Mouse (Mus musculus) kidney, embryonic 16.5 days (tissue): ENCODE measurements around the gene Clec1b. TPM values are rescaled to one million over a fixed set of nuclear protein-coding genes. Genes with fewer than 3 reads are reported as not detected.

ENCODE experiments used
- ATAC-seq: fragments of 200-750 bp; cut with Nextera tagmentation; 2 replicates; pipeline ENCODE4 v1.8.0; 2017; ENCODE audit warnings: moderate TSS enrichment; ENCODE audit not compliant: low FRiP score, low TSS enrichment
- H3K27ac ChIP-seq: fragments of 300-500 bp; sonication (generic); 2 replicates; pipeline ENCODE4 v1.5.1; 2014; ENCODE audit warnings: low read length
- H3K27me3 ChIP-seq: fragments of 300-500 bp; sonication (generic); 2 replicates; pipeline ENCODE4 v1.6.1; 2014; ENCODE audit warnings: low read length, control low read depth, mixed read lengths; ENCODE audit not compliant: insufficient read depth
- H3K36me3 ChIP-seq: fragments of 300-500 bp; sonication (generic); 2 replicates; pipeline ENCODE4 v1.6.1; 2014; ENCODE audit warnings: low read length, control low read depth, mixed read lengths; ENCODE audit not compliant: insufficient read depth
- H3K4me1 ChIP-seq: fragments of 300-500 bp; sonication (generic); 2 replicates; pipeline ENCODE4 v1.6.1; 2014; ENCODE audit warnings: low read length, control low read depth, mixed read lengths; ENCODE audit not compliant: insufficient read depth
- H3K4me2 ChIP-seq: fragments of 300-500 bp; sonication (generic); replicated peaks from 2 replicates; pipeline ENCODE4 v1.6.1; 2014; ENCODE audit warnings: low read depth, low read length
- H3K4me3 ChIP-seq: fragments of 300-500 bp; sonication (generic); 2 replicates; pipeline ENCODE4 v1.5.1; 2014; ENCODE audit warnings: mild to moderate bottlenecking, low read length
- H3K9ac ChIP-seq: fragments of 300-500 bp; sonication (generic); replicated peaks from 2 replicates; pipeline ENCODE4 v1.6.1; 2014; ENCODE audit warnings: low read length
- H3K9me3 ChIP-seq: fragments of 300-500 bp; sonication (generic); 2 replicates; pipeline ENCODE4 v1.6.1; 2016; ENCODE audit warnings: low read length, control low read depth
- whole genome bisulfite sequencing: fragments of 180-500 bp; shearing (Covaris S2); extraction: QIAGEN DNeasy Blood & Tissue Kit; methylation state at CpG from one replicate; pipeline ENCODE4 v1.1.7; 2014; 5-methylcytosine and 5-hydroxymethylcytosine counted together
- polyA plus RNA-seq: library from polyadenylated mRNA; unstranded; fragments of >200 nt; fragmentation: Nextera tagmentation; extraction: Ambion mirVana; gene quantifications from 2 replicates; pipeline ENCODE4 v1.2.1, GENCODE M21; 2015

Gene Clec1b
- polyA plus RNA-seq, 1 experiment from 2014 or later = 1.9 TPM

GRCm38 (mm10) chr6:129427281-129427680 is 30.2 kb downstream of the Clec1b start:
- Histone ChIP-seq H3K4me3 (no peak overlapping the region), H3K9ac (no peak overlapping the region), H3K4me1 (peaks cover 9% of the 10 kb centered on the region), H3K27me3 (no peaks in the 10 kb centered on the region), H3K27ac (no peak overlapping the region), H3K9me3 (no peaks in the 10 kb centered on the region), H3K4me2 (no peak overlapping the region), H3K36me3 (no peaks in the 10 kb centered on the region)
- WGBS = 76% methylated on average over 4 of the region's 4 CpGs
- ATAC-seq = no peak

GRCm38 (mm10) chr6:129434239-129434638 is 37.1 kb downstream of the Clec1b start:
- Histone ChIP-seq H3K9me3 (no peaks in the 10 kb centered on the region), H3K9ac (no peak overlapping the region), H3K4me3 (no peak overlapping the region), H3K4me1 (no peaks in the 10 kb centered on the region), H3K27ac (no peak overlapping the region), H3K27me3 (no peaks in the 10 kb centered on the region), H3K36me3 (no peaks in the 10 kb centered on the region), H3K4me2 (no peak overlapping the region)
- no peak for ATAC-seq
- WGBS = 89% methylated on average over 5 of the region's 5 CpGs

- Histone ChIP-seq H3K27ac (no peak overlapping the region), H3K9me3 (no peaks in the 10 kb centered on the region), H3K27me3 (no peaks in the 10 kb centered on the region), H3K9ac (no peak overlapping the region), H3K36me3 (no peaks in the 10 kb centered on the region), H3K4me2 (no peak overlapping the region), H3K4me3 (no peak overlapping the region), H3K4me1 (no peaks in the 10 kb centered on the region)
- WGBS = 81% methylated on average over 3 of the region's 3 CpGs
- no peak for ATAC-seq
Observed at GRCm38 (mm10) chr6:129436025-129436424, 38.9 kb downstream of the Clec1b start.

GRCm38 (mm10) chr6:129438033-129438432 is 40.9 kb downstream of the Clec1b start:
- Histone ChIP-seq H3K27ac (no peak overlapping the region), H3K36me3 (no peaks in the 10 kb centered on the region), H3K4me2 (no peak overlapping the region), H3K27me3 (no peaks in the 10 kb centered on the region), H3K9me3 (no peaks in the 10 kb centered on the region), H3K9ac (no peak overlapping the region), H3K4me3 (no peak overlapping the region), H3K4me1 (no peaks in the 10 kb centered on the region)
- ATAC-seq = no peak
- WGBS = 94% methylated on average over 2 of the region's 2 CpGs

- ATAC-seq = no peak
Observed at GRCm38 (mm10) chr6:129449743-129450142, 52.6 kb downstream of the Clec1b start.

GRCm38 (mm10) chr6:129451411-129452039 is 54.4 kb downstream of the Clec1b start, which contains the start of gene Clec1a:
TSS of gene Clec1a (minus strand) at chr6:129452000.
- 0 out of 2 replicates have a peak, but pooled peaks have one; percentile 19 for ATAC-seq
- no peaks in the 10 kb centered on the region for H3K27me3 ChIP-seq
- no peak within 1 kb of the TSS; the same call in 1 of the 2 replicates for H3K9ac ChIP-seq
- H3K27ac ChIP-seq = peak within 1 kb of the TSS; percentile 58
- H3K4me3 ChIP-seq = peak within 1 kb of the TSS; percentile 35
- no peaks in the 10 kb centered on the region for H3K4me1 ChIP-seq
- peak within 1 kb of the TSS; percentile 27 for H3K4me2 ChIP-seq
- WGBS = 54% methylated on average over 13 of the region's 13 CpGs
- H3K36me3 ChIP-seq = no peaks in the 10 kb centered on the region
- no peaks in the 10 kb centered on the region for H3K9me3 ChIP-seq

More at GRCm38 (mm10) chr6:129449743-129450142, 52.6 kb downstream of the Clec1b start:
- no peak overlapping the region for H3K9ac ChIP-seq
- no peaks in the 10 kb centered on the region for H3K9me3 ChIP-seq
- H3K4me2 ChIP-seq = peak overlapping the region; percentile 13
- no peaks in the 10 kb centered on the region for H3K36me3 ChIP-seq
- no peak overlapping the region; the same call in 1 of the 2 replicates for H3K4me3 ChIP-seq
- H3K27ac ChIP-seq = peak overlapping the region; percentile 40; the same call in 1 of the 2 replicates
- 63% methylated on average over 6 of the region's 6 CpGs for WGBS
- no peaks in the 10 kb centered on the region for H3K27me3 ChIP-seq
- no peaks in the 10 kb centered on the region for H3K4me1 ChIP-seq

Other genes starting within 250 kb of the Clec1b start
- 0.90 and 0.91 TPM in 2 replicates for gene Clec2d, start 216.7 kb upstream of the Clec1b start, polyA plus RNA-seq
- 0.13 TPM in 1 of 2 replicates, not detected in the other for gene Cd69, start 121.9 kb upstream of the Clec1b start, polyA plus RNA-seq
- not detected in 2 replicates for gene 4922502D21Rik, start 65.5 kb upstream of the Clec1b start, polyA plus RNA-seq
- 0.67 and 0.74 TPM in 2 replicates for gene Clec12a, start 54.6 kb upstream of the Clec1b start, polyA plus RNA-seq
- gene Clec12b, start 11.4 kb upstream of the Clec1b start, polyA plus RNA-seq = 0.11 TPM in 1 of 2 replicates, not detected in the other
- gene Clec9a, start 11.6 kb downstream of the Clec1b start, polyA plus RNA-seq = 0.41 and 0.54 TPM in 2 replicates
- 11.3 and 12.8 TPM in 2 replicates for gene Clec1a, start 54.7 kb downstream of the Clec1b start, polyA plus RNA-seq
- gene Olr1, start 109.9 kb downstream of the Clec1b start, polyA plus RNA-seq = not detected in 2 replicates
- 61.5 and 63.1 TPM in 2 replicates for gene Tmem52b, start 115.3 kb downstream of the Clec1b start, polyA plus RNA-seq
- 74.1 and 77.7 TPM in 2 replicates for gene Gabarapl1, start 135.9 kb downstream of the Clec1b start, polyA plus RNA-seq
- not detected in 2 replicates for gene Klre1, start 180.6 kb downstream of the Clec1b start, polyA plus RNA-seq
- gene Klrd1, start 194.5 kb downstream of the Clec1b start, polyA plus RNA-seq = 0.32 and 0.36 TPM in 2 replicates
- 0.09 TPM in 1 of 2 replicates, not detected in the other for gene Klrk1, start 226.6 kb downstream of the Clec1b start, polyA plus RNA-seq
- not detected in 2 replicates for gene Klrc3, start 246.0 kb downstream of the Clec1b start, polyA plus RNA-seq